Mouse (Mus musculus): ENCODE results near the gene Smagp.

DNA sequence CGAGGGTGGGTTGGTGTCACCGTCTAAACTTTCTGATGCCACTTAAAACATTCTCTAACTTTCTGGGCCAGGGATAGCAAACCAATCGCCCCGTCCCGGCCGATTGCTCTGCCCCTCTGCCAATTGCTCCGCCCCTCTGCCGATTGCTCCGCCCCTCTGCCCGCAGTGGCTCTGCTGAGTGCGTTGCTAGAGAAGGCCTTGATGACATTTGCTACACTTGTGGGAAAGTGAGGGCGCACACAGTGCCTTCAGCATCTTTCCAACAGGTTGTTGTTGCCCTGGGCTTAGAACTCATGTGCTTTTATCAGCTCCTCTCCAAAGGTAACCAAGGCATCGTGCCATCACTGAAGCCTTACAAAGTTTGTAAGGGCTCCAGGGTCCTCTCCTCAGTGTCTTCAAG is 48.5 kb upstream of the Smagp start:
- TF ChIP-seq POLR2A (IDR thresholded peaks at IDR 0.05; ENCODE audit: insufficient read depth, low read depth, low read length) (no peak), CTCF (IDR thresholded peaks at IDR 0.05) (no peak), EP300 (IDR thresholded peaks at IDR 0.05; ENCODE audit: insufficient read depth, low read depth, low read length) (no peak)
